Mouse (Mus musculus) neural tube, embryonic 13.5 days (tissue): ENCODE data around the gene Dnm3. TPM values are rescaled to one million over a fixed set of nuclear protein-coding genes. Genes with fewer than 3 reads are reported as not detected.

Experiments used
- ATAC-seq: fragments of 200-750 bp; cut with Nextera tagmentation; 2 replicates; pipeline ENCODE4 v1.8.0; 2017; ENCODE audit warnings: low read depth, mild to moderate bottlenecking, moderate TSS enrichment, moderate library complexity
- H3K27ac ChIP-seq: fragments of 300-500 bp; sonication (generic); replicated peaks from 2 replicates; pipeline ENCODE4 v1.5.1; 2015; ENCODE audit warnings: moderate library complexity, mild to moderate bottlenecking, inconsistent platforms
- H3K27me3 ChIP-seq: fragments of 300-500 bp; sonication (generic); 2 replicates; pipeline ENCODE4 v1.6.1; 2015; ENCODE audit warnings: mild to moderate bottlenecking, inconsistent platforms
- H3K36me3 ChIP-seq: fragments of 300-500 bp; sonication (generic); 2 replicates; pipeline ENCODE4 v1.6.1; 2015; ENCODE audit warnings: mild to moderate bottlenecking, inconsistent platforms
- H3K4me1 ChIP-seq: fragments of 300-500 bp; sonication (generic); replicated peaks from 2 replicates; pipeline ENCODE4 v1.6.1; 2015; ENCODE audit warnings: inconsistent platforms
- H3K4me2 ChIP-seq: fragments of 300-500 bp; sonication (generic); 2 replicates; pipeline ENCODE4 v1.6.1; 2015; ENCODE audit warnings: inconsistent platforms, mild to moderate bottlenecking, moderate library complexity
- H3K4me3 ChIP-seq: fragments of 300-500 bp; sonication (generic); 2 replicates; pipeline ENCODE4 v1.5.1; 2015; ENCODE audit warnings: mild to moderate bottlenecking, inconsistent platforms
- H3K9ac ChIP-seq: fragments of 300-500 bp; sonication (generic); 2 replicates; pipeline ENCODE4 v1.6.1; 2015; ENCODE audit warnings: moderate library complexity, mild to moderate bottlenecking, inconsistent platforms
- H3K9me3 ChIP-seq: fragments of 300-500 bp; sonication (generic); 2 replicates; pipeline ENCODE4 v1.6.1; 2016; ENCODE audit warnings: inconsistent platforms
- WGBS: fragments of 180-500 bp; shearing (Covaris S2); methylation state at CpG from one replicate; pipeline ENCODE4 v1.1.7; 2015; 5-methylcytosine and 5-hydroxymethylcytosine counted together
- polyA plus RNA-seq: library from polyadenylated mRNA; unstranded; fragments of >200 nt; fragmentation: Nextera tagmentation; extraction: Ambion mirVana; gene quantifications from 2 replicates; pipeline ENCODE4 v1.2.1, GENCODE M21; 2015

The Dnm3 gene
- polyA plus RNA-seq, 1 experiment from 2014 or later: 41.6 TPM

DNA sequence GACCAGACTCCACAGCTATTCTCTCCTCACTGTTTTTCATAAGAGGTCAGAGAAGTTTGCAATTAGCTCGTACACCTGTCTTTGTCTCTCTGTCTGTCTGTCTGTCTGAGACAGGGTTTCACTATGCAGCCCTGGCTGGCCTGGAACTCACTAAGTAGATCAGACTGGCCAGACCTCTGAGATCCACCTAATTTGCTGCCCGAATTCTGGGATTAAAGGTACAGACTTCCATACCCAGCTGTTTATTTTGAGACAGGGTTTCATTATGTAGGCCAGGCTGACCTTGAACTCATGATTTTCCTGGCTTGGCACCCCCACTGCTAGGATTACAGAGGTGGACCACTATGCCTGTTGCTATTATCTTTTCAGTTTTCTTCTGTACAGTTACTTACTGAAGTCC is 319.3 kb downstream of the Dnm3 start:
- H3K36me3 ChIP-seq: no peaks in the 10 kb centered on the region
- no peak overlapping the region for H3K27ac ChIP-seq
- H3K4me1 ChIP-seq: 0 out of 2 replicates have a peak, but pooled peaks cover 4% of the 10 kb centered on the region
- no peak for ATAC-seq
- H3K27me3 ChIP-seq: no peaks in the 10 kb centered on the region
- WGBS: 82% methylated on average over 2 of the region's 2 CpGs
- no peak overlapping the region for H3K4me3 ChIP-seq
- no peak overlapping the region for H3K9ac ChIP-seq
- no peak overlapping the region for H3K4me2 ChIP-seq
- no peaks in the 10 kb centered on the region for H3K9me3 ChIP-seq

GRCm38 (mm10) chr1:162157659-162158058 is 320.2 kb downstream of the Dnm3 start:
- H3K27me3 ChIP-seq: no peaks in the 10 kb centered on the region
- no peak overlapping the region for H3K27ac ChIP-seq
- no peaks in the 10 kb centered on the region for H3K9me3 ChIP-seq
- 93% methylated on average over 5 of the region's 5 CpGs for WGBS
- H3K9ac ChIP-seq: no peak overlapping the region
- ATAC-seq: no peak
- no peak overlapping the region for H3K4me2 ChIP-seq
- no peaks in the 10 kb centered on the region for H3K36me3 ChIP-seq
- H3K4me1 ChIP-seq: 0 out of 2 replicates have a peak, but pooled peaks cover 4% of the 10 kb centered on the region
- H3K4me3 ChIP-seq: no peak overlapping the region

DNA sequence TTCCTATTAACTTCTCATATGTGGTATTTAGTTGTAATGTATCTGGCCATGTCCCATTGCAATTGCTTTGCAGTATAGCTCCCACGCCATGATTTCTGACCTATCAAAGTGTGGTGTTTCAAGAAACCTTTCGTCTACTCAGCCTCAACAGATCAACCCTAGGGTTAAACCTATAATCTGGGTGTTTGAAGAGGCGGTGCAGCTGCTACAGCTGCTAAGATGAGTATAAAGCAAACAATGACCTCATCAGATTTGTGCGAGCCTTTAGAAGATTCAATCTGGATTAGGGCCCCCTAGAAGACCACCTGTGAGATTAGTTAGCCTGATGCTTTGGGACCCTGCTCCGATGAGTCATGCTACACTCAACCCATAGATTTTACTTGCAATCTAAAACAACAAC is 321.0 kb downstream of the Dnm3 start:
- Histone ChIP-seq H3K27me3 (no peaks in the 10 kb centered on the region), H3K4me1 (no peaks in the 10 kb centered on the region), H3K9me3 (no peaks in the 10 kb centered on the region), H3K9ac (no peak overlapping the region), H3K36me3 (no peaks in the 10 kb centered on the region), H3K4me3 (no peak overlapping the region), H3K27ac (no peak overlapping the region), H3K4me2 (no peak overlapping the region)
- 86% methylated on average over 5 of the region's 5 CpGs for WGBS
- no peak for ATAC-seq

DNA sequence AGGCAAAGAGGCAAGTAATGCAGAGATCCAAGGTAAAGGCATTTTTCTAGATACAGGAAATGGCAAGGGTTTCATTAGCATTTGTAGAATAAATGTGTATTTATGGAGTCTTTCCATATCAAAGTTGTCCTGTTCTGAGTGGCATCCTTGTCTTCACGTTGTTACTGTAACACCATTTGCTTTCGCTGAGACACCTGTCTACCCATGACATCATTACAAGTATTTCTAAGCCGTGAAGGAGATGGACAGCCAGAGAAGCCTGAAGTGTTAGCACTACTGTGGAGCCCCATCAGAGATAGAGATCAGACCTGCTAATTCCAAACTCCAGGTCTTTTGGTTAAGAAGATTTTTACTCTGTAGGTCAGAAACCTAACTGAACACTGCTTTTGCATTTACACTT is 322.3 kb downstream of the Dnm3 start:
- no peaks in the 10 kb centered on the region for H3K36me3 ChIP-seq
- no peaks in the 10 kb centered on the region for H3K4me1 ChIP-seq
- H3K9ac ChIP-seq: no peak overlapping the region
- ATAC-seq: no peak
- H3K4me3 ChIP-seq: no peak overlapping the region
- H3K27ac ChIP-seq: no peak overlapping the region
- WGBS: 88% methylated on average over 3 of the region's 3 CpGs
- no peaks in the 10 kb centered on the region for H3K27me3 ChIP-seq
- H3K4me2 ChIP-seq: no peak overlapping the region
- no peaks in the 10 kb centered on the region for H3K9me3 ChIP-seq

- H3K36me3 ChIP-seq: no peaks in the 10 kb centered on the region
- H3K27me3 ChIP-seq: no peaks in the 10 kb centered on the region
- H3K4me3 ChIP-seq: no peak overlapping the region
- H3K4me2 ChIP-seq: no peak overlapping the region
- no peak overlapping the region for H3K27ac ChIP-seq
- no peaks in the 10 kb centered on the region for H3K9me3 ChIP-seq
- H3K4me1 ChIP-seq: no peaks in the 10 kb centered on the region
- no peak overlapping the region for H3K9ac ChIP-seq
- ATAC-seq: no peak
- 66% methylated on average over 5 of the region's 5 CpGs for WGBS
Measured at GRCm38 (mm10) chr1:162153118-162153517, 324.7 kb downstream of the Dnm3 start.

DNA sequence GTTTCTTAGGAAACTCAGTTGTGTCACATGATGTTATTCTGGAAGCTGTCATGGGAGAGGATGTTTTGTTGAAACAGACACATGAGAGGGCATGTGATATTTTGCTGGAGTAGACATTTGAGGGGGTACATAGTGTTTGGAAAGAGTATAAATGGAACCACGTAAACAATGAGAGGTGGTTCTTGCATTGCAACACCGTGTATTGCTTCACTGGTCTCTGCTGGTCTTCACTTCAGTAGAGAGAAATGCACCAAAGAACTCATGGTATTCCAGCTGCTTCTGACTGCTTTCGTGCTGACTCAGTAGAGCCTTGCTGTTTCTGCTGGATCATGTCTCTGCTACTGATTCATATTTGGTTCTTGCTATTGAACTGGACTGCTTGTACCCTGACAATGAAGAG is 328.1 kb downstream of the Dnm3 start:
- ATAC-seq: no peak
- Histone ChIP-seq H3K9me3 (no peaks in the 10 kb centered on the region), H3K4me3 (no peak overlapping the region), H3K36me3 (no peaks in the 10 kb centered on the region), H3K4me1 (no peaks in the 10 kb centered on the region), H3K9ac (no peak overlapping the region), H3K27me3 (no peaks in the 10 kb centered on the region), H3K27ac (no peak overlapping the region), H3K4me2 (no peak overlapping the region)
- WGBS: 94% methylated on average over 3 of the region's 3 CpGs

- WGBS: 93% methylated on average over 3 of the region's 3 CpGs
- ATAC-seq: no peak
- H3K4me3 ChIP-seq: no peak overlapping the region
Measured at GRCm38 (mm10) chr1:162147554-162147953, 330.3 kb downstream of the Dnm3 start.

GRCm38 (mm10) chr1:162145748-162146147 is 332.1 kb downstream of the Dnm3 start:
- Histone ChIP-seq H3K4me3 (no peak overlapping the region), H3K27ac (no peak overlapping the region), H3K4me2 (no peak overlapping the region), H3K9me3 (no peaks in the 10 kb centered on the region), H3K4me1 (no peaks in the 10 kb centered on the region), H3K36me3 (no peaks in the 10 kb centered on the region), H3K9ac (no peak overlapping the region), H3K27me3 (no peaks in the 10 kb centered on the region)
- WGBS: 86% methylated on average over 5 of the region's 6 CpGs
- no peak for ATAC-seq

More at GRCm38 (mm10) chr1:162147554-162147953, 330.3 kb downstream of the Dnm3 start:
- no peak overlapping the region for H3K4me2 ChIP-seq
- no peak overlapping the region for H3K27ac ChIP-seq
- no peak overlapping the region for H3K9ac ChIP-seq
- H3K36me3 ChIP-seq: no peaks in the 10 kb centered on the region
- H3K27me3 ChIP-seq: no peaks in the 10 kb centered on the region
- no peaks in the 10 kb centered on the region for H3K9me3 ChIP-seq
- H3K4me1 ChIP-seq: no peaks in the 10 kb centered on the region

DNA sequence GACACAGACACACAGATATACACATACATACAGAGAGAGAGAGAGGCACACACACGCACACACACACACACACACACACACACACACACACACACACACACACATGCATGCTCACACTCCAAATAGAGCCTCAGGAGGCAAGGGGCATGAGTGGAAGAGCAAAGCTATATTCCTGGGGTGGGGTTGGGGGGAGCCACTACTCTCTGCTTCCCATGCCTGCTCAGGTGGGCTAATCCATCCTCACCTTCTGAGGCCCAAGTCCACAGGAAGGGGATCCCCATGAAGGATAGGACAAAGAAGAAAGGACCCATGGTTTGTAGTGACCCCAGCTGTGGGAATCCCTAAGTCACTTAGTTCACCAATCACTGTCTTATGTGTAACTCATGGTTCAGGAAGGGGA is 332.8 kb downstream of the Dnm3 start:
- ATAC-seq: no peak
- WGBS: 100% methylated on average over 1 of the region's 1 CpGs

GRCm38 (mm10) chr1:162143974-162144912 is 333.6 kb downstream of the Dnm3 start:
- H3K27me3 ChIP-seq: no peaks in the 10 kb centered on the region
- H3K9ac ChIP-seq: no peak overlapping the region
- no peak overlapping the region for H3K4me2 ChIP-seq
- no peaks in the 10 kb centered on the region for H3K36me3 ChIP-seq
- H3K4me1 ChIP-seq: no peaks in the 10 kb centered on the region
- H3K27ac ChIP-seq: no peak overlapping the region
- ATAC-seq: no peak
- 58% methylated on average over 6 of the region's 6 CpGs for WGBS
- H3K9me3 ChIP-seq: no peaks in the 10 kb centered on the region
- no peak overlapping the region for H3K4me3 ChIP-seq

More for the DNA sequence above, 332.8 kb downstream of the Dnm3 start:
- Histone ChIP-seq H3K9ac (no peak overlapping the region), H3K4me1 (no peaks in the 10 kb centered on the region), H3K4me3 (no peak overlapping the region), H3K9me3 (no peaks in the 10 kb centered on the region), H3K27ac (no peak overlapping the region), H3K36me3 (no peaks in the 10 kb centered on the region), H3K27me3 (no peaks in the 10 kb centered on the region), H3K4me2 (no peak overlapping the region)

- Histone ChIP-seq H3K4me1 (no peaks in the 10 kb centered on the region), H3K27me3 (no peaks in the 10 kb centered on the region), H3K9ac (no peak overlapping the region), H3K36me3 (no peaks in the 10 kb centered on the region), H3K4me2 (no peak overlapping the region), H3K27ac (no peak overlapping the region), H3K9me3 (no peaks in the 10 kb centered on the region), H3K4me3 (no peak overlapping the region)
- ATAC-seq: no peak
- 83% methylated on average over 7 of the region's 7 CpGs for WGBS
Measured at GRCm38 (mm10) chr1:162142285-162142684, 335.5 kb downstream of the Dnm3 start.

DNA sequence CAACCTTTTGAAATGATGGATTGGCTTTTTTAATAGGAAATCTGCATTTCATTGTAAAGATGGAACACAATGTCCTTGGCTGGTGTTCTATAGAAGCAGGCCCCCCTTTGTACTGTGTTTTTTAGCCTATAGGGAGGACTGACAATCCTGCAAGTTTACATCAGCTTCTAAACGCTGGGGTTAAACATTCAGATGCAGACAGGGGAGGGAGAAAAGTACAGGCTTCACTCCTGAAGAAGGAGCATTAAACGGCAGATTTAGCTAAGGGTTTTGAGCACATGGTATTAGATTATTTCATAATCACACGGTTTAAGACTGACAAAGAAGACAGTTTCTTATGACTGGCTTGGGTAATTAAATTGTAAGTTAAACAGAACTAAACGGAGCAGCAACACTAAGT is 341.5 kb downstream of the Dnm3 start:
- Histone ChIP-seq H3K27ac (no peak overlapping the region), H3K4me3 (no peak overlapping the region), H3K9ac (no peak overlapping the region), H3K27me3 (no peaks in the 10 kb centered on the region), H3K9me3 (no peaks in the 10 kb centered on the region), H3K36me3 (no peaks in the 10 kb centered on the region), H3K4me1 (no peaks in the 10 kb centered on the region), H3K4me2 (no peak overlapping the region)
- 51% methylated on average over 4 of the region's 4 CpGs for WGBS
- ATAC-seq: no peak
